Mouse (Mus musculus): ENCODE data around the gene Pax6.

Pax6 gene

DNA sequence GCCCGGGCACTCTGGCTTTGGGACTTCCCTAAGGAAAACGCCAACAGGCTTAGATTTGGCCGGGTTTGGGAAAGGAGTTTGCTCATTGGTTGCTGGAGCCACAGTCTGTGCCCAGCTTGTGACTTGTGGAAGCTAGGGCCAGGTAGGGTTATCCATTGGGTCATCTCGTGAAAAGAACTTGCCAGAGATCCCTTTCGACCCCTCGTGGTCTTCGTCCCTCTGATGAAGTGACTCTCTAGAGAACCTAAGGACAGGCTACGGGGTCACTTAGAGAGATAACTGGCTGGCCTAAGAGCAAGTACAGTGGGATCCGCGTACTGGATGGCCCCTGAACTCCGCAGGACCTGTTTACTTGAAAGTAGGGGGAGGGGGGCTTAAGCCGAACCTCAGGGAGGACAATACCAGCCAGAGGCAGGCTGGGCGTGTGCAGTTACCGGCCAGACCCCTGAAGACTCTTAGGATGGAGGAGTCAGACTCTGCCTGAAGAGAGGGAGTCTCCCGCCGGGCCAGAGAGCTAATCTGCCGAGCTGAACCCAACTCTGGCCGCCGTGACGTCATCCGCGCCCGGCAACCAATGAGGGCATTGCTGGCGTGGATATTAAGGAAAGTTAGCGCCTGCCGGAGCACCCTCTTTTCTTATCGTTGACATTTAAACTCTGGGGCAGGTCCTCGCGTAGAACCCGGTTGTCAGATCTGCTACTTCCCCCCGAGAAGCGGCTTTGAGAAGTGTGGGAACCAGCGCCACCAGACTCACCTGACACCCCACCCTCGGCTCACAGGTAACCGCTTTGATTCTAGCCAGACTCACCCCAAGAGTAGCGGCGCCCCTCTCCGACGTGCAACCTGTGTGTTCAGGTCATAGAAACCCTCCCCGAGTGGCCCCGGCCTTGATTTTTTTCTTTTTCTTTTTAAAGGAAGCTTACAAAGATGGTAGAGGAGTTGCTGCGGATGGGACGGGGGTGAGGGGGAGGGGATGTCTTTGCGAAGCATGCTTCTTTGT lies at the start of gene Pax6:
TSS of gene Pax6 (plus strand) at position 630 of the 1,000 bp plus-strand sequence.
- CTCF ChIA-PET: no interaction called here

DNA sequence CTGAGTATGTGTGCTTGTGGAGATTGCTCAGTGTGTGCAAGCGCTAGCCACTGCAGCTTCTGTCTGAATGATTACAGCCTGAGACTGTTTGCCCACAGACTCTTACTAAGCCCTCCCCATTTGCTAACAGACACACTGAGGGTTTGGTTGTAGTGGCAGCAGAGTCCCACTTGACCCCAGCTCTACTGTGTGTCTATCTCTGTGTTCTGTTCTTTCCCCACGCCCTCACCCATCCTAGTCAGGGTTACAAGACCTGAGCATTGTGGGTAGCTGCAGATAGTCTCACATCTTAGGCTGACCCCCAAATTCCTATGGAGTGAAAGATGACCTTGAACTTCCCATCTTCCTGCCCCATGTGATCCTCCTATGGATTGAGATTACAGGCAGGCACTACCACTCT lies 19.8 kb upstream of the Pax6 start:
- CTCF ChIA-PET: no interaction called here

DNA sequence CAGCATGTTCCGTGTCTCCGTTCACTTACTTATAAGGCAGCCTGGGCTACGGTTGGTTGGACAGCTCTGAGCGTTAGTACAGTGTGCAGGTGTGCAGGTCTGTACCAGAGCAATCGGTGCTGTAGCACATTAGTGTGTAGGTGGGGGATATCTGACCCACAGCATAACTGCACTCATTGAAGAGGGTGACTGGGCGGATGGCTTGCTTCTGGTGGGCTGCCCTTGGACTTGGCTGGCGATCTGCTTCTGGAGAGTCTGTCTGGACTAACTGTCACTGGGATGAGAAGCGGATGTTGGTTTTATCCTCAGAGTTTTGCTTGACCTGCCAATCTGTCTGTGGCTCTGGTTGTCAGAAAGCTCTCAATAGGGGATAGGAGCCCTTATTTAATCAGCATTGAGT lies 12.2 kb upstream of the Pax6 start:
- CTCF ChIA-PET: no interaction called here

DNA sequence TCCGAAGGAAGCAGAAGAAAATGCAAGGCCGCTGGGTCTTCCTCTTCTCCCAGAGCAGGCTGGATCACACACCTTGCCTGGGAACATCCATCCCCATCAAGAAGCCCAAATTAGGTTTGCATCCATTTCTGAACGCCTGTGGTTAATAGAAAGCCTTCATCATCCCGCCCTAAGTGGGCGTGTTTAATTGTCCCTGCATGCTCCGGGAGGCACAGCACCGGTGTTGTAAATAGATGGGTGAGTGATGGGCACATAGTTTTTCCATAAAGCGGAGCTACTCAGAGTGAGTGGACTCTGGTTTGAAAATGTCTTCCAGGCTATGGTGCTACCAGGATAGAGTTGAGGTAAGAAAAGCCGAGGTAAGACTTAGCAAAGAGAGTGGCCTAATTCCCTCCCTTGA lies 9.3 kb upstream of the Pax6 start:
- CTCF ChIA-PET: no interaction called here

DNA sequence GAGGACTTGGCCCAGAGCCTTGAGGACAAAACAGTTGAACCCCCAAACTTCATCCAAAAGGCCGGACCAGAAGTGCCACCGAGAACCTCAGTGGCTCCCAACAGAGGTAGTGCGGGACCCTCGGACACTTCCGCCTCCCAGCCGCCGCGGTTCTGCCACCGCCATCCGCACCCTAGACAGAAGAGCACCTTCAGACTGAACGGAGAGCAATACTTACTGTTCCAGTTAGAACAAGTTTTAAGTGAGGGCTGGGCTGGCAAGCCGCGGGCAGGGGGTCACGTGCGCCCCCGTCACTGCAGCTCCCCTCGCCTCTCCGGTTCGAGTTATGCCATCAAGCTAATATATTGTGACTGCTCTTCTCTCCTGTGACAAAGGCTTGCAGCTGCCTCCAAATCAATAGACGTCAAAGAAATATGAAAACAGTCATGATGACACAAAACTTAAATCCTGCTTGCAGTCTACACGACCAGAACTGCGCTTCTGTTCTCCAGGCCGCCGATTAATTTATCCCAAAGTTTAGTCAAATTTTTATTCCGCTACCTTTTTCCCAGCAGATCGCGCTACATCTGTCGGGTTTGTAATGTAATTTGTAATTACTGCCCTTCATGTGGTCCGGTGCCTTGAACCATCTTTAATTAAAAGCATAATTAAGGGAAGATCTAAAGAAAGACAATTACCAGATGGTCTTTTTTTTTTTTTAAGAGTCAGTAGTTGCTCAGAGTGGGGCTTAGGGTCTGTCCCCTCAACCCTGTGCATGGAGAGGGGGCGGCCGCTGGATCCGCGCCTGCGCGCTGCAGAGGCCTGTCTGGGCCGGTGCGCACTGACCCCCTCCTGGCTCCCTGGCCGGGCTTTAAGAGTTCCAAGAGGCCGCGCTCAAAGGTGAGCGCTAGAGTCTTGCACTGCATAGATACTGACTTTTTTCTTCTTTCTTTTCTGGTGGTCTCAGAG lies 8.5 kb upstream of the Pax6 start:
- CTCF ChIA-PET: no interaction called here

DNA sequence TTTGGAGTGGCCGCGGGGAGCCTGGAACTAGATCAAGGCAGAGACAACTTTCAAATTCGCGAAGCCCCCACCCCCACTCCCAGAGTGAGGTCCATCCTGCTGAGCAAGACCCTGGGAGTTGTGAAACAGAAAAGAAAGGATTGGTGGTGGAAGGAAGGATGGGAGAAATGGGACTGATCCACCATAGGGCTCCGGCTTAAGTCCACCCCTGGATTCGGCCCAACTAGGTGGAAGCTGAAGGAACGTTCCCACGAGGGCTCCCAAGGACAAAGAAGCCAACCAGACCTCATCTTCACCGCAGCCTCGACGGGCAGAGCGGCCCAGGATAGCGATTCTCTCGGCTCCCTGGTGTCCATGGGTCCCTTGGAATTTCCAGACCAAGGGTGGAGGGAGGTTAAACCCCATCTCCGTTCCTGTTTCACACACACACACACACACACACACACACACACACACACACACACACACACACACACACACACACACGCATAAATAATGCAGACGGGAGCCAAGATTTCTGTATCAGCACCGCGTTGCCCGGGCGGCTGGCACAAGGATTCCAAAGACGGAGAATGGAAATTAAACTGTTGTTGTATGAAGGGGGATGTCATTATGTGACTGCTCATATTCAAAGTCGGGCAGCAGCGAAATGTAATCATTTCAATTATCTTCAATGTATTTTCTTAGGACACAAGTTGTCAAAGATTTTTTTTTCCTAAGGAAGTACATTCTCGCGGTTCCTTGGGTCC lies 7.7 kb upstream of the Pax6 start:
- CTCF ChIA-PET: no interaction called here

DNA sequence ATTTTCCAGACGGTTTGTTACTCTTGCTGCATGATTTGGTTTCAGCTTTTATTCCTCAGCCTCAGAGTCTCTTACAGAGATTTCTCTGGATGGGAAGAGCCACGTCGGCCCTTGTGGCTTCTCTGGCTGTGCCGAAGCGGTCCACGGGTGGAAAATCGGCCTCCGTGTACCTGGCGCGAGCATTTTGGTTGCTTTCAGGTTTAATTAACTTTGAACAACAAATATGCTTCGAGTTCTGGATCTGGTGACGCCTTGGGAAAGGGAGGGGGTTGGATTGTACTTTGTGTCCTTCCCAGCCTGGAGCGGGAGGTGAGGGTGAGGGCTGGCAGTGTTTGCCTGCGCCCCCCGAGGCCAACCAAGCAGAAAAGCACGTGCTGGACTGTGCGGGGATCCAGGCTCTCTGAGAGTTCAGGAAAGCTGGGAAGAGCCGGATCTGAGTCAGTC lies 7.1 kb upstream of the Pax6 start:
- CTCF ChIA-PET: no interaction called here

DNA sequence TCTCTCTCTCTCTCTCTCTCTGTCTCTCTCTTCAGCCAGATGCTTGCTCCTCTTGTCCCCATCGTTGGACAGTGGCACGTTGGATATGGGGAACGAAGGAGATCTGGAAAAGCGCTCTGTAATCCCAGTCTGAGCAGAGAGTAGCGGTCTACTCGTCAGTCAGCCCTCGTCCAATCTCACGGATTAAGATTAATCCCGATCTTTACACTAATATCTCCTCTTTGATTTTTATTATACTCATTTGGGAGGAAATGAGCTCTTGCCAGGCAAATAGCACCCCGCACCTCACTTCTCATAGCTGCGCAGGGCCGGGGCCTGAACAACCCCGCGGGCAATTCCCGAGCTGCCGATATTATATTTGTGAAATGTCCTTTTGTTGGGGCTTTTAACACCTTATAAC lies 6.6 kb upstream of the Pax6 start:
- CTCF ChIA-PET: no interaction called here

DNA sequence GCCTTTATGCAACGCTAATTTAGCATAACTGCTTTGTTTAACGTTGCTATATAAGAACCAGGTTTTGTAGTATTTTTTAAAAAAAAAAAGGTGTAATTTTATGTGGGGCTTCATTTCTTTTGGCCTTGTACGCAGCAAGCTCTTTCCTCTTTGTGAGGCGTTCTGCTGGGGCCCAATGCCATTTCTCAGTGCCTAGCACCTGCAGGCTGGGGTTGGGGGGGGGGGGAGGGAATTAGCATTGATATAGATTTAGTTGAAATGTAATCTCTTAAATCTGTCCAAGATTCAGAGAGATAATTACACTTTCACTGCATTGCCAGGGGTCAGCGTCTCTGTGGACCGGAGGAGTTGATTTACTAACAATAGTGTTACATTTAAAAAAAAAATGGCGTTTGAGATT lies 6.1 kb upstream of the Pax6 start:
- CTCF ChIA-PET: no interaction called here

DNA sequence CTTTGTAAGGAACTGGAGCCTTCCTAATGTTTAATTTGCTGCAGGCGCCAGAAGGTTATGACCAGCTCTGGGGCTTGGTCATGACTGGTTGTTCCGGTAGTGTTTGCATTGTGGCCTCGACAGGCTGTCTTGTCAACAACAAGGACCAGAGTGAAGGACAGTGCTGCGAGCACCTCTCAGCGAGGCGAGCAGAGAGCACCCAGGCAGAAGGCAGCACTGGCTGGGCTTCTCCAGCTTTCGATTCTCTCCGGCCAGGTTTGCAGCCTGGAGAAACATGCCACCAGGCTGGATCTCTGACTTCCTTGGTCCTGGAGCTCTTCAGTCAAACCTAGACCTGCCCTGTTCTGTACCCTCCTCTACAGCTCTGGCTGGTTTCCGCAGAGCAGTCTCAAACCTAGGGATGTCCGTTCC lies 5.6 kb upstream of the Pax6 start:
- CTCF ChIA-PET: no interaction called here

DNA sequence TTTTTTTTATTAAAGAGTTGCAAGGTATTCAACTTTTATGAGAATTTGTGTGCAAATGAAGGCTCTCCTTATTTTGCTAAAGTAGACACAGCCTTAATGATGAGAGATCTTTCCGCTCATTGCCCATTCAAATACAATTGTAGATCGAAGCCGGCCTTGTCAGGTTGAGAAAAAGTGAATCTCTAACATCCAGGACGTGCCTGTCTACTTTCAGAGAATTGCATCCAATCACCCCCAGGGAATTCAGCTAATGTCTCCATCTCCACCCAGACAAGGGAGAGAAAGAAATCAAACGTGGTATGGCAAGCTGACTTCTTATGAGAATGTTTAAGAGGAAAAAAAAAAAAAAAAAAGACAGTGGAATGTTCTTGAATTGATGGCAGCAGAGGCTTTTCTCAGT lies 3.7 kb upstream of the Pax6 start:
- CTCF ChIA-PET: no interaction called here

DNA sequence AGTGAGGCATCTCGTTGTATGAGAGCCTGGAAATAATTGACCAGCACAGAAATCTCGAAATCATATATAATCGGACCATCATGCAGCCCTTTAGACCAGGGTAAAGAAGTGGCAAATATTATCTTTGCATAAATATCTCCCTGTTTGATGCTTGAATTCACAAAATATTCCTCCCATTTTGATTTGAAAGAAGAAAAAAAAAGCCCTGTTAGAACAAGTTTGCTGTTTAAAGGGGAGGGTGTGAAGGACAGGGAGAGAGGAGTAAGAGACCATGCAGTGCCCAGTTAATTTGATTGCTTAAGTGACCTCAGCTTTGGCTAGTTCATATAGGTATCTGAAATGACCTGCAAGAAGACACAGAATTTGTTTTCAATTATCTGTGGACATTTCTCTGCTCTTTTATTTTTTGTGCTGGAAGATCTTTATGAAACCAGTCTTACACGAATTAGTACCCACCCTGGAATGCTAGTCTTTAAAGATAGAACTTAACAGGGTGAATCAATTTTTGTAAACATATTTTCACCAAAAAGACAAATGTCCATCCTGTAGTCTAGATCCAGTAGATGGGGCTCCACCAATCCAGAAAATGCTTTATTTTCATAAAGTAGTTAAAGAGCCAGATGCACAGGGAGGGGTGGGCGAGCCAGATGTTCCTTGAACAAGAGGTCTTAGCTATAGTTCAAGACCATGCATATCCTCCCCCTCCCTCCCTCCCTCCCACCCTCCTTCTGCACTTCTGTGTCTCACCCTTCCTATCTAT lies 3.0 kb upstream of the Pax6 start:
- CTCF ChIA-PET: no interaction called here

DNA sequence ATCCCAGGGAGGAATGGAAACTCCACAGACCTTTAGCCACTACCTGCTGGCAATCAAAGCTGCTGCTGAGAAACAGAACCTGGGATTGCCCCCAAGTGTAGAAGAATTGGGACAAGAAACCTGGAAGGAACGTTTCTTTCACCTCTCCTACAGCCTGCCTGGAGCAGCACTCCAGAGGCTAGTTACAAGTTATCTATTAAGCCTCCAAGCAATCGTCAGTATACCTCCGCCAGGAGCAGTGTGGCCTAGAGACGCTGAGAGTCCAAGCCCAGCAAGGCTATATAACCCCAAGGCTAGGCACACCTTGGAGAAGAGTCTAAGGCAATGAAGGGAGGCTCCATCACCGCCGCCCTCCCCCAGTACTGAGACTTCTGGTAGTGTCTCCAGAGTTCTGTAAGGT lies 2.4 kb upstream of the Pax6 start:
- CTCF ChIA-PET: no interaction called here

DNA sequence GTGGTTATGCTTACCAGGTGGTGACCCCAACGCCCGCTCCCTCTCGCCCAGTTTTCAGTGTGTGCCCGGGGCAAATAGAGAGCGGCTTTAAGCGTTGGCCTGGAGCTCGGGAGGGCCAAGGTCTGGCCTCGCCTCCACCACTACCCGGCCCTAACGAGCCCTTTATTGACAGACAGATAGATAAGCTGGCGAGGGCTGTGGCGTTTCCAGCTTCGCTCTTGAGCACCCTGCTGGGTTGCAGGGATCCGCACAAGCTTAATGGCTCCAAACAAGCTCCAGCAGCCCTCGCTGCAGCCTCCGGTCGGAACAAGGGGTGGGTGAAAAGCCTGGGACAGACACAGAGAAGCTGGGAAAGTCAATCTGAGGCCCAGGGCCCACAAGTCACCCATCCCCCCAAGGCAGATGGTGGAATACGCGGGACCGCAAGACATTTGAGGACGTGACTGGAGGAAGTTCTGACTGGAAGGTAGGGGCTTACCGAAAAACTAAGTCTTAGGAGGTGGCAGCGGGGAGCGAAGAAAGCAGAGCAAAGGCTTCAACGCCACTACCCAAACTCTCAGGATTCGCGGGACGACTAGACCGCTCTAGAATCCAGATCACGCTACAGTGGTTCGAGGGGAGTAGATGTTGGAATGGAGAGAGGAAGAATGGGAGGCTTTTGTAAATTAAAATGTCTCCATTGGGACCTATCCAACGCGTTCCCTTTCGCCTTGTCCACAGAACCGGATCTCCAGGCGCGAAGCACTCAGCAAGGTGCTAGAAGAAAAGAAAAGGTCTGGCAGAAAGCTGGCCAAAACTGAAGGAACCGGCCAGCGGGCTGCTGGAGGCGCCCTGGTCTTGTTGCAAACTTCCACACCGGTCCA lies 1.7 kb upstream of the Pax6 start:
- CTCF ChIA-PET: no interaction called here

DNA sequence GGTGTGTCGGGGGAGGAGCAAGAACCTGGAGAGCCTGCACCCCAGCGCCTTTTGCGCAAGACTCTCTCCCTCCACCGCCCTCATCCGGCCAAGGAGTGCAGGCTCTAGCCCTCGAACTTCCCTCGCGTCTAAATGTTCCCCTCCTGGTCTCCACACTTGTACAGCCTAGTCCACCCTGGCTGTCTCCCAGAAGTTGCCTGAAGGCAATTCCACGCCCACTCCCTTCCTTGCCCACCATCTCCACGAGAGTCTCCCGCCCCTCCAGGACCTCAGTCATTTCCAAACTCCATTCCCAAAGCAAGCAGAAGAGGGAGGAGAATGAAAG lies 1.1 kb upstream of the Pax6 start:
- CTCF ChIA-PET: no interaction called here

DNA sequence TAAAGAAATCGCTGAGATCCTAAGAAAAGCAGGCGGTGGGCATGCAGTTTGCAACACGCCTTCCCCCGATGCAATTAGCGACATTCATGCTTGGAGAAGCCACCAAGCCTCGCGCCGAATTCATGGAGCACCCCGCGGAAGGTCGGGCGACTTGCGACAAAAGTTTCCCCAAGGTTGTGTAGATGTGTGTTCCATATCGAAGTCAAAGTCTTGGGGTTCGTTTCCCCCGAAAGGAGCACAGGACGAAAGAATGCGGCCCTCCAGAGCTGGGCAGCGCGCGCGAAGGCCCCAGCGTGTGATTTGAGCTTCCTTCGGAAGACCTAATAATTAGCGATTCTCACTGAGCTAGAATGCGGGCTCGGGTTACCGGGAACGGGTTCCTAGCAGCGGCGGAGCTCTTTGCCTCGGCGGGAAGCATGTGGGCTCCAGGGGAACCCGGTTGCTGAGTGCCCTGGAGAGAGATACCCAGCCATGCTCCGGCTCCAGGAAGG lies 716 bp downstream of the Pax6 start:
- CTCF ChIA-PET: no interaction called here

DNA sequence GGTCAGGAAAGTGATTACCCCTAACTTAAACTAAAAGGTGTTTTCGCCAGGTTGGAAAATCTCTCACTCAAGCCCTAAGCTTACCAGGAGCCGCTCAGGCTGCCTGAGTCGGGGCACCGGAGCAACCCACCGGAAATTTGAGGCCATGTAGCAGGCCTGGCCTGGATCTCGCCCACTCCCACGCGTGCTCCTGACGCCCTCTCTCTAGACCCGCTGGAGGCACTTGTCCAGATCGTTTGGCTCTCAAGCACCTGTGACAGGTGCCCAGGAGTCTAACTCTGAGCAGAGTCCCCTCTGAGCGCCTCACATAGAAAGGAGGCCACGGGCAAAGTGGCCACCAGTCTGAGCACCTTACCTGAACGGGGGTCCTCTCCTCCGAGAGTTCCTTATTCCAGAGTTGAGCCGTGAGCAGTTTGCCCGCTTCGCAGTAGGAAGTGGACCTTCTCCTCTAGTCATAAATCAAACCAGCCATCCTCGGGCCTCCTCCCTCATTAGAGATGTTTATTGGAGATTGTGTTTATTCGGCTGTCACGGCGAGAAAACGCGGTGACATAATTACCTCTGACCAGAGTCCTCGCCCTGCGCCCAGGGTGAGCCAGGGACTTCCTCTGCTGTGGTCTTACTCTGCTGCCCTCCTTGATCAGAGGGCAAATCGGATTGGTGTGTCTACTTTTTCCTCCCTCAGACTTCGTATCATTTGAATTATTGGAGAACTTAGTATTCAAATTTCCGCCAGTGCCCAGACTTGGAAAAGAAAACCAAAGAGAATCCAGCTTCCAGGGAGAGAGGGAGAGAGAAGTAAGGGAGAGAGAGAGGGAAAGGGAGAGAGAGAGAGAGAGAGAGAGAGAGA lies 1.4 kb downstream of the Pax6 start:
- CTCF ChIA-PET: interaction anchor here (0.6 kb wide), 1 partner anchor 29 kb away, joined by 8 read pairs; no protein-coding TSS in a partner anchor

DNA sequence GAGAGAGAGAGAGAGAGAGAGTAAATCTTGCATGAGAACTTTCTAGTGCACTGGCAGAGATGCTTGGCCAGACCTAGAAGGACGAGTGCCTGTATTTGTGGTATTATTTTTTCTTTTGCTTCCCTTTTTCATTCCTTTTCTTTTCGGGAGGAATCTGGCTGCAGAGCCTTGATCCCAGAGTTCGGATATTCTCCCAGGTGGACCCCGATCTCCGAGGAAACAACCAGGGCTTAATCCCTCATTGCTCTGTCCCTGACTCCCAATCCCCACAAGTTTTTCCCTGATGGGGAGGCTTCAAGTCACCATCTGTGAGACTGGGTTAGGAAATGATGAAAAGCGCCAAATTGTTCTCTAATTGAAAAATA lies 2.0 kb downstream of the Pax6 start:
- CTCF ChIA-PET: interaction anchor here (0.5 to 0.6 kb wide), 2 partner anchors 14 to 28 kb away, joined by 3 to 8 read pairs; no protein-coding TSS in a partner anchor

DNA sequence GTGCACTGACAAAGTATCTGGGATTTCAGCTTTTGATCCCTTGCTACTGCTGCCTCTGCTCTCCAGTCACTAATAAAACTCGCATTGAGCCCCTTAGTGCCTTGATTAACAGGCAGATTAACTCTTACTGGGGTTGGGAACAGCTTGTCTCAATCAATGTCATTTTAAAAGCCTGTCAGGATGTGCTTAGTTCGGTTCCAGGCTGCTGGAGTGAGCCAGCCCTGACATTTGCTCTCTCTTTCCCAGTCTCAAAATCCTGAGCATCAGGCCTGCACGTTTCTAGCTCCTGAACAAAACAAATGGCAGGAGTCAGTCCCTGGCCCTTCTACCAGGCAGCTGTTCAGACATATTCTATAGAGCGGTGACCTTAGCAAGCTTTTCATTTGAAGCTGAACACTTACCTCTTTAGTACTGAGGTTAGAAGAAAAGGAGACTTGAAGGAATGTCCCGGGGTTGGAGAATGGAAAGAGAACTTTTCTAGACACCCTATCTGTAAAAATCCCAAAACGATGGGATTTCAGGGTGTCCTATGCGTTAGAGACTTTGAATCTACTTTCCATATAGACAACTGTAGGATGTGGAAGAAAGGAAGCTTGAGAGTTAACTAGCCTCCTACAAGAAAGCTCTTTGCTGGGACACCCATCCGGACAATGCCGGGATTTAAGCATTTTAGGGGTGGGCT lies 2.6 kb downstream of the Pax6 start:
- CTCF ChIA-PET: interaction anchor here (0.5 kb wide), 1 partner anchor 13 kb away, joined by 3 read pairs; no protein-coding TSS in a partner anchor
